Mouse (Mus musculus) c-Kit-negative CD71-positive TER-119-positive erythroid progenitor cells, embryonic 14.5 days (primary cell): ENCODE data around the gene Me1.

Experiments used
- DNase-seq: peaks from one replicate; pipeline ENCODE4 v3.0.0-alpha.2; 2013; ENCODE audit warnings: low read depth, low spot score

Me1 gene

DNA sequence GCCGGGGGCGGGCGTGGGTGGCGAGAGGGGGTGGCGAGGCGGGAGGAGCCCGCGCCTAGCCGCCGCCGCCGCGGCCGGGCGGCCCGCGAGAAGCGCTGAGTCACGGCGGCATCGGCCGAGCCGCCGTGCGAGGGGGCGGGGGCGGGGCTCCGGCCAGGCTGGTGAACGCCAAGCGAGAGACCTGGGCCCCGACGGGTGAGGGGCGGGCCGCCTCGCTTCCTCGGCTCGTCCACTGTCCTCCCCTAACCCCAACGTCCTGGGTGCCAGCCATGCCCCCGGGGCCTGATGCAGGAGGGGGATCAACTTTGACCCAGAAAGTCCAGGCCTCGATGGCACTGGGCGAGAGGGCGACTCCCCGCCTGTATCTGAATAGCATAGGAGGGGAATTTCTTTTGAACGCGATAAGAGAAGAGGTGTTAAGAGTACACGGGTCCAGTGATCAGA is at the start of gene Me1:
Me1 (minus strand) TSS at position 136 of the 444 bp plus-strand sequence.
- DNase-seq = peak; percentile 35

DNA sequence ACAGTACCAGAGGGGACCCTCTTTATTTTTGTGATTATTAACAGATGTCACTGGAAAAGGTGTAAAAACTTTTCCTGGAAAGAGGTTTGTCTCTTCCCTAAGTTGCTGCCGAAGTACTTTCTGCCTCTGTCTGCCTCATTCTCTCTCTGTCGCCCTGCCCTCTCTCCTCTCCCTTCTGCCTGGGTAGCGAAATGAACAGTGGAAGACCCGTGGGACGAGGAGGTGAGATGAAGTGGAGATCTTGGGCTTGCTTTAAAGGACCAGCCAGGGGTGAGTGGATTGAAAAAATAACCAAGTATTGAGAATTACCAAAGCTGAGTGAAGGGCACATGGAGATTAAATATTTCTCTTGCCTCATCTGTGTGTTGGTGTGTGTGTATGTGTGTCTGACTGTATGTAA is 48.3 kb upstream of the Me1 start:
- DNase-seq = no peak

DNA sequence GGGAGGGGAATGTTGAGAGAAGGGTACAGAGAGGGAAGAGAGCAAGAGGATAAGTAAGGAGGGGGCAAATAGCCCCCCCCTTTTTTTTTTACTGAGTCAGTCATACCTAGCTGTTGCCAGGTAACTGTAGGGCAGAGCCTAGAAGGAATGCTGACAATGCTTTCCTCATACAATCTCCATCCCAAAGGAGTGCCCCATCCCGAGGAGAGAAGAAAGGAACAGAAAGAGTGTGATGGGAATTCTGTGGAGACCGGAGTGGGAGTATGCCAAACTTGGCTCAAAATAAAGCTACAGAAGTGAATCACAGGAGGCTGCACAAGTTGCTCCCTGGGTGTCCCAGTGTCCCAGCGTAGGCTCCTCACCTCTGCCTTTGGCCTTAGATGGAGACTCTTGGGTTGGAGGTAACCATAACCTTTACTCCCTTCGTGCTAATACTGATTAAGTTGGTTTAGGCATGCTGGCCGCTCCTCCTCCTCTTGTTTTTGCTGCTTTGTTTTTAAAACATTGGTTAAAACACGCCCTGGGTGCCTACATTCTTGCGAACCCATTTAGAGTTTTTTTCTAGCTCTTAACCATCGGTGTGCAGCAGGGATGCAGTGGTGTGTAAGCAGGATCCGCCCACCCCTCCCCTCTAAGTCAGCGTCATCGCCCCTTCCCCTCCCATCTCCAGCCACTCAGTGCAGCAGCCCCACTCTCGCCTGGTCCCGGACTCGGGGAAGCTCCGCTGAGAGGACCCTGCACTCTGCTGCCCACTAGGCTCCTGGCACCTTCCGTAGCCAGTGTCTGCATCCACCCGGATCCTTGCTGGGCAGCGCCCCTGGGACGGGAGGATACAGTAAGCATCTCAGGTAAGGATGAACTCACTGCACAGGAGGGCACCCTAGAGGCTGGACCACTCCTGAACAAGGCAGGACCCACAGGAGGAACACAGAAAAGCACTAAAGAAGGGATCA is 47.5 kb upstream of the Me1 start, which contains the start of gene Prss35:
Prss35 (plus strand) TSS at position 691 of the 953 bp plus-strand sequence.
- no peak for DNase-seq

DNA sequence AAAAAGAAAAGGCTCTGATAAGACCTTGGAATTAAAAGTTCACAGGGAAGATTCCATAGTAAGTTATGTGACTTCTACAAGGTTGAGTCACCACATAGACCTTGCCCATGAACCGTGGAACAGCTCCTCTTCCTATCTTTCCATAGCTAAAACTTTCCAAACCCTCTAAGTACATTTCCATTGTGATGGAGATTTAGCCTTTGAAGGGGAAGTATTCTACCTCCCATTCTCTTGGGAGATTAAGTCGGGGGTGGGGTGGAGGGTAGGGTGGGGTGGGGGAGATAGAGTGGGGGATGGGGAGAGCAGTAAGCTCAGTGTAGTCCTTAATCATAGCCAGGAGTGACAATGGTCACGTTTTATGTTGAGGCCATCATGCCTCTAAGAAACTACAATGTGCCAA is 44.2 kb upstream of the Me1 start:
- no peak for DNase-seq

DNA sequence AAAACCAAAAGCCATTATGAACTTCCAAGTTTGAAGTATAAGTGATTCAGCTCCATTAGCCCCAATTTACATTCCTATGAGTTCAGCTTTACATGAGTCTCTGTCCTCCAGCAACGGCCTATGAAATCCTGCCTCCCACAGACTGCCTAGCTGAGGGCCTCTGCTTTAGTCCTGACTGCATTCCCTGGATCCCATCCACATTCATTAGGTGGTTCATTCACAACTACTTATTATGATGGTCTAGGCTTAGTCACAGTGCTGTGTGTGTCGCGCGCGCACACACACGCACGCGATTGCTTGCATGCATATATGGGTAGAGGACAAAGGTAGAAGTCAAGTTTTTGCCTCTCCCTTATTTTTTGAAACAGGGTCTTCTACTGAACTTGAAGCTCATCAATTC is 43.0 kb upstream of the Me1 start:
- no peak for DNase-seq

DNA sequence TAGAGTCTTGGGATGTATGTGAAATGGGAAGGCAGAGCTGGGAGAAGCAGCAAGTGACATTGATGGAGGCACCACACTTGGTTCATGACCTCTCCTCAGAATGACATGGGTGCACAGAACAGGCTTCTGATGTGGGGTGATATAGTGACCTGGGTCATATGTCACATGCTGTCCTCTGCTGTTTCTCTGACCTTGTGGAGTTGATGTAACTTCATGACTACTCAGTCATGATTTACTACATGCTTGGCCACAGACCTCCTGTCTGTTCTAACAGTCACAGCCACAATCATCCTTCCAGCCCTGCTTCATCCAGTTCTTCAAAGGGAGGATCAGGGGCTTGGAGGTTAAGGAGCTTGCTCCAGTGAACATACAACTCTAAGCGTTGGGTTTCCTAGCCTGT is 42.3 kb upstream of the Me1 start:
- DNase-seq = no peak

DNA sequence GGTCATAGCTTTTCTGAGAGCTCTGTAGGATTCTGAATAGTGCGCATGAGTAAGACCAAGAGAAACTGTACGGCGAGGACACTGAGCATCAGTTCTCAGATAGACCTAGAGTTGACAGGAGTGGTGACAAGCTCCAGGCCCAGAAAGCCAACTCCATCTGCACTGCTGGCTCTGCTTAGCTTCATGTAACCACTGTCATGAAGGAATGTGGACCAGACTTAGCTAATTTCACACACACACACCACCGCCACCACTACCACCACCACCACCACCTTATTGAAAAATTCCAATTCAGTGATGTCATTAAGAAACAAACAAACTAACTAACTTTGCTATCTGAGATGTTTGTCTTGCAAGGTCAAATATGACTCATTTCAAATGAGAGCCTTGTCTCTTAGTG is 41.2 kb upstream of the Me1 start:
- DNase-seq = no peak

DNA sequence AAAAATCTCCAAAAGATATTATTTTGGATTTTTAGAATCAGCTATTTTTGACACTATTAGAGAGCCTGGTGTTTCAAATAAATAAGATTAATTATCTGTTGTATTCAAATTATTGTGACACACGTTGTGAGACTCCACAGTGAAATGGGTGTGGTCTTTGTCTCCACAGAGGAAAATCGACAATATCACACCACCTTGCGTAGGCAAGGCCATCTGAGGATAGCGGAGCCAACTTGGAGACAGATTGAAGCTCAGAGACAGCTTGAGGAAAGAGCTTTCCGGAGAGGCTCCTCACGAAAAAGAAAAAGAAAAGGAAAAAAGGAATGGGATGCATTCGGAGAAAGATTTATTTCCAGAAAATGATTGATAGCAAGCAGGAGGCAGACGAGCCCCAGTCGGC is 39.0 kb upstream of the Me1 start:
- DNase-seq = no peak

DNA sequence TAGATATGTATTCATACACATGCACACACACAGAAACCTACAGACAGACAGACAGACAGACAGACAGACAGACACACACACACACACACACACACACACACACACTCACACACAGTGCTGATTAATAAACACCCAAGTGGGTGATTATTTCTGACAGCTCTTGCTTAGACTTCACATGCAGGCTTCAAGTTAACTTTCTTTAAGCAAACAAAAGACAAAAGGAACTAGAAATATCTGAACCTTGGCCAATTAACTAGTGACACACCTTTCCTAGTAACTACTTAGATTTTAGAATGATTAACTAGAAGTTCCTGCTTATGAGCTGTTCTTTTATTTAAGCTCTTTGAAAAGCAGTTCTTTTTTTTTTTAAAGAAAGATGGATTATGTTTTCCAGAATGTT is 38.6 kb upstream of the Me1 start:
- DNase-seq = no peak

DNA sequence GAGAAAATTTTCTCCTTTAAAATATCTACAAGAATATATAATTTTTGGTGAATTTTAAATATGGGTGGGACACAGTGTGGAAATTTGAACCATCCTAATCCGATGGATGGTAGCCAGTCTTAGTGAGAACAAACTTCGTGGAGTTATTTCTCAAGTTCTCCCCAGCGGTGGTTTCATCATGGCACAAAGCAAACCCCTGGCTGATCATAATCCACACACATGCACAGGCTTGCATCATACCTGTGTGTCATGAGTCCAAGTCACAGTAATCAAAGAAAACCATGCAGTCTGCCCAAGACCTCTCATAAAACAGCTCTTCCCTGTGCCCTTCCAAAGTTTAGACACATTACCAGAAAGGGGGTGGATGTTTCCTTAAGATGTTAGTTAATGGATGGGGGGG is 34.1 kb upstream of the Me1 start:
- no peak for DNase-seq

DNA sequence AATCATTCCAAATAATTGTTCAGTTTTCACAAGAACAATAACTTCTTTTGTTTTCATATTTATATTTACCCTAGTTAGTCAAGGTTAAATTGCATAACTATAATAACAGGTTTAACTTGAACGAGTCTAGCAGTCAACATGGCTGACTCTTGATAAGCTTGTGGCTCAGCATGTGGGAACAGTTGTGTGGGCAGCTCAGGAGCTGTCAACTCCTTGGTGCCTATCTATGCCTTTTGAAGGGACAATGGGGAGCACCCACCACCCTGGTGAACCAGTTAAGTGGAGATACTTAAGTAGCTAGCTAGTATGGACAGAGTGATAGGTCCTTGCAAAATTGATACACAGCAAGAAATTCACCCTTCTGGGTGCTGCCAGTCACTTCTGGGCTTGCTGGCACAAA is 33.3 kb upstream of the Me1 start:
- DNase-seq = no peak

DNA sequence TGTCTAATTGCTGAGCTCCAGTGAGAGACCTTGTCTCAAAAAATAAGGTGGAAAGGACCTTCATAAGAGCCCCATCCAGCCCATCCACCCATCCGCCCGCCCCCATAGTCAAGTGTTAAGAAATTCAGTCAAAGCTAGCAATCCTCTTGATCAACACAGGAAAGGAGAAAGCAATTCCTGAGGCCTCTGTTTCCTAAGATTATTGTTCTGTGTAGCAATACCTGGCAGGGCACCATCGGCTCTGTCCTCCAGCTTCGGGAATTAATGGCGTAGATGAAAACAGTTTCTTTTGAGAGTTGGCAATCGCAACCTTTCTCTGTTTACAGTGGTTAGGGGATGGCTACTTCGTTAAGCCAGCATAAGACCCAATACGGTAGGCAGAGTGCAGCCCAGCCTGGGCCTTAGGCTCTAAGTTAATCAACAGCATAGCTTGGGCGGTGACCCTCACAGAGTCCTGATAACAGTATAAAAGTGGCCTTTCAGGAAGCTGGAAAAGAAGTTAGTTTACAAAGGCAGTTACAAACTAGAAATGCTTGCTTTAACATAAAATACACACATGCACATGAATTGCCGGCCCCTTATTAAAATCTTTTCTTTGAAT is 32.6 kb upstream of the Me1 start:
- no peak for DNase-seq

DNA sequence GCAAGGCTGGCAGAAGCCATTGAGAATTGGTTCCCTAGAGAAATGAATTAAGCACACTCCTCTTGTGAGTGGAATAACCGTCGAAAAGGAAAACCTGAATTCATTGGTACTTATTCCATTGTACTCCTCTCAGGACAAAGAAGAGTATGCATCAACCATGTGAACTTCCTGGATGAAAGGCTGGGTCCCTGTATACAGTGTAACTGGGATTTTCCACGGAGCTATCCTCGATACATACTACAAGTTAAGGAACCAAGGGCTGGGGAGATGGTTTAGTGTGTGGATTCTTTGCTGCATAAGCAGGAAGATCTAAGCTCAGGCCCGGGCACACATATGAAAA is 30.6 kb upstream of the Me1 start:
- DNase-seq = no peak

DNA sequence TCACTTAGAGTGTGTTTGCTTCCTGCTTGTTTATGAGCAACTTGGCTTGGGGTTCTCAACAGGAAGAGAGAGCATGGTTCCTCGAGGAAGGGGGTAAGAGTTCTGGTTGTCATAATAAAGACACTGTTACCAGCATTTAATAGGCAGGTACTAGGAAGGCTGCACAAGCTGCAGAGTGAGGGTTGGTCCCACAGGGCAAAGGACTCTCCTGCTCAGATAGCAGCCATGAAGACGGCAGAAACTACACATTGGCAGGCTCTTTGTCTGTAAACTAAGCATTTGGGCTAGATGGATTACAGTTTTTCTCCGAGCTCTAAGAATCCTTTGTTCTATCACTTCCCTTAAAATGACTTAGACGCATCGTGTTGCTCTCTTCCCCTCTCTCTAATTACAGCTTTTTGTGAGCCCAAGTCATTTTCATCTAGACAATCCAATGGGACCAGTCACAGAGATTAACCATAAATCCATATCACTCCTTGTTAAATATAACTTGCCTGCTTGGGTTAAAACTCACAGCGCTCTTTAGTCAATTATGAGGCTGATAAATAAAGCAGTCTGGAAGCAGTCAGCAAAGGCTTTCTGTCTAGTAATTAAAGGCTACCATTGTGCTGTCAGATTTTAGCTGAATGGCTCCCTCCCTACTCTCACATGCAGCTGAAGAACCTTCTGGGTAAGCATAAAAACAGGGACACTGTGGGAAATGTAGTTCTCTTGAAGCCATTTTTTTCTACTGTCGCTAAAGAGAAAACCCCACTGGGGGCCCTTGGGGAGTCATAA is 30.0 kb upstream of the Me1 start:
- no peak for DNase-seq

DNA sequence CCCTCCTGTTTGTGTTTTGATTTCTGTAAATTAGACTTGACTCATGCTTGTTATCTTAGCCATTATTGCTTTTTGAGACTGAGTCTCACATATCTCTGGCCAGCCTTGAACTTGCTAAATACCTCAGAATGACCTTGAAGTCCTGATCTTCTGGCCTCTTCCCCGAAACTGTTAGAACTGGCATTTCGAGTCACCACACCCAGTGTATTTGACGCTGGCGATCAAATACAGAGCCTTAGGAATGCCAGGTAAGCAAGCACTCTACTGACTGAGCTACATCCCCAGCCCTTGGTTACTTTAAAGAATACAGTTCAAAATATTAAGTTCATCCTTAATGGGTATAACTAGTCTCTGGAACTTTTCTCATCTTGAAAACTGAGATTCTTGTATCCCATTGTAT is 29.3 kb upstream of the Me1 start:
- no peak for DNase-seq

DNA sequence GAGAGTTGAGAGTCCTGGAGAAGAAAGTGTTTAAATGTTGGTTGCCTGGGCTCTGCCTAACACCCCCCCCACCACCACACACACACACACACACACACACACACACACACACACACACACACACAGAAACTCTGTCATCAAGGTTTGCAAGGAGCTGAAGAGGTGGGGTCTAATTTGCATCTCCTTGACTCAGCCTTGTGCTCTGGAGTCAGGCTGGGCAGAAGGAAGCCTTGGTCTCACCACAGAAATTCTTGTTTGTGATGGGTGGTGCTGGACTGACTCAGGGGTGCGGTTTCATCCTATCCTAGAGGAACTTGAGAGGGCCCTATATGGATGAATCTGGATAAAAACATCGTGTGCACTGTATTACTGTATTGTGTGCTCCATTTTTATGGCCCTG is 25.0 kb upstream of the Me1 start:
- no peak for DNase-seq

DNA sequence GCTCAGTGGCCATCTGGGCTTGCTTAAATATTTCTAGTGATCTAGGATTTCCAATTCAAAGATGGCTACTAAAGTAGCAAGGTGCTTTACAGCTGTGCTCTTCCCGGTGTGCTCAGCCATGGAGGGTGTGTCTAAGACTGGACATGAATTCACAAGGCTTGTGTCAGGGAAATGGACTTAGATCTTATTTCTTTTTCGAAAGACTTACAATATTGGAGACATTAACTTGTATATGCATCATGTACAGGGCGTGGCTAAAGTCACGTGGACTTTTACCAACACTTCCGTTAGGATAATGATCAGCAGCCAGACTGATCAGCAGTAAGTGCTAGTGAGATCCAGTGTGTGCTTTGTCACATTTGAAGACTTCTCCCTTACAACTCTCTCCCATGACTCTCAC is 24.5 kb upstream of the Me1 start:
- no peak for DNase-seq

DNA sequence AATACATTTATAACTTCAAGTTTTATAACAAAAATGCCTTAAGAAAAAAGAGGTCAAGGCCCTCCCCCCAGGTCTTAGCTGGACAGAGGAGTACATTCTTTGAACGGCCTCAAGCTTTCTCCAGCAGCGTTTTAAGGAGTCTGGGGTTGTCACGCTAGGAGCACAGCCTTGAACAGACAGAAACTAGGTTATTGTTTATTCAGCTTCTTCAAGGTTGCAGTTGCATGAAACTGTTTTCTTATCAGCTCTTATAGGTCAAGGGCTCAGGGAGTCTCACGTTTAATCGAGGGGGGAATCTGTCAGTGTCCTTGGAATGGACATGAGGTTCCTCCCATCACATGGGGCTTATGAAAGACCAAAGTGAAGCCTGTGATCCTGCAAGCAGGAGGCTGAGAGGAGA is 21.4 kb upstream of the Me1 start:
- DNase-seq = no peak

DNA sequence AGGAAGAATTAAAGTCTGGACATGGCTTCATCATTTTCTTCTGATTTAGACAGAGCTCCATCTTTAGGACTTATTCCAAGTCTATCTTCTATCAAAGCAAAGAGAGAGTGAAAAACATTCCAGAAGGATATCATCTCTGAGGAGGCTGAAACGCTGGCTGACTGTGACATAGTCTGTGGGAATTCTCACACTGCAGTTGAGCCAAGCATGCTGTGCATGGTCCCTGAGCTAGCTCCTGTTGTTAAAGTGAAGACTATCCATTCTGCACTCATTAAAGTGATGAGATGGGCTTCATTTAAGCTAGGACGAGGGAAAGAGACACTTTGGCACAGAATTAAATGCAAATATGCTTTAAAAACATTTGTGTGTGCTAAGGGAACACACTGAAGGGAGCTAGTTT is 20.8 kb upstream of the Me1 start:
- no peak for DNase-seq

DNA sequence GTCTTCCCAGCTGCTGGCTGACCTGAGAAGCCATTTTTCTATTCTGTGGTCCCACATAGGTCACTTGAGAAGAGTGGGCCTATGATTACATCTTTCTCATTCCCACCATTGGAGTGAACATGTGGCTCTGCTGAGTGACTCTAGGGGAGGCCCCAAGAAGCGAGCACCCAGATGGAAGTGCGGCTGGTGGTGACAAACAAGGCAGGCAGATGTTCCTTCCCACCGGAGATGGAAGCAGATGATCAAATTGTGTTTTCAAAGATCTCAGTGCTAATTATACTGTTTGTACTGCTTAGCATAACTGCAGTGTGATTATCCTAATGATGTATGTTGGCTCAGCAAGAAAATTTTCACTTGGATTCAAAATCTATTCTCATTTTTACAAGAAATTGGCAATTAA is 18.3 kb upstream of the Me1 start:
- no peak for DNase-seq

DNA sequence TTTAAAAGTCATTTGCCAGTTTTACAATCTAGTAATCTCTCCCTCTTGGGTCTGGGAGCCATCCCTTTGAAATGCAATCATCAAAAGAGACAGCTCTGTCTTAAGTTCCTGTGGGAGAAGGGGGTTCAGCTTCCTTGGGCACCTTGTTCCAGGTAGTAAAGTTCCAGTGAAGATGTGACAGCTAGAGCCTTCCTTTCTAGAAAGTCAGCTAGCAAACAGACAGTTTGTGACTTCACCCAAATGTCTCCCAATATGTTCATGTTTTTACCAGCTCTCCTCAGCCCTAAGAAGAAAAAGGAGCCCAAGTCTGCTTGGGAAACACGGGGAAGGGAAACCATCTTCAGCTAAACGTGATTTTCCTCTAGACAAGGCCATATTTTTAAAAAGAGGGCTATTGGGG is 16.9 kb upstream of the Me1 start:
- DNase-seq = no peak

DNA sequence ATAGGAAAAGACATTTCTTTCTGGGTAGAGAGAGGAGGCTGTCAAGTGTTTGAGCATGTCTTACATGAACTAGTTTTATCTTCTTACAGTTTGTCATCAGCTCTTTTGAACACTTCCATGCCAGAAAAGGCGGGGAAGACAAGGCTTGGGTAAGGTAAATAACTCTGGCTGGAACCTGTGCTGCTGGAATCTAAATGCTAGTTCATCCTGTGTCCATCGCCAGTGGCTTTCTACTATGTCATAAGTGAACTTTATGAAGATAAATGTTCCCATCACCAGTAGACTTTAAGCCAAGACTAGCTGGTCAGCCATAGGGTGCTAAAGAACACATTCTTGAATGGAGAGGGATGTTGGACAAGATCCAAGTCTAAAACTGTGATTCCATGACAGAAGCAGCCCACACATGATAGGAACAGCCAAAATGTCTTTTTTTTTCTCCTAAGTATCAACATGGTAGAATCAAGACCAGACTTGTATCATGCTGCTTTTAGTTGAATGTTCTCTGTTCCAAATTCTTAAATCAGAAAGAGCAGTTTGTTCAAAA is 14.4 kb upstream of the Me1 start:
- DNase-seq = no peak
